Mouse (Mus musculus) liver, embryonic 16.5 days (tissue): ENCODE measurements around the gene Dspp. TPM values are rescaled to one million over a fixed set of nuclear protein-coding genes. Genes with fewer than 3 reads are reported as not detected.

Source experiments
- ATAC-seq: fragments of 200-750 bp; cut with Nextera tagmentation; 2 replicates; pipeline ENCODE4 v1.8.0; 2017; ENCODE audit warnings: low read depth, mild to moderate bottlenecking, moderate number of reproducible peaks, moderate library complexity
- H3K27ac ChIP-seq: fragments of 300-500 bp; sonication (generic); 2 replicates; pipeline ENCODE4 v1.5.1; 2014; ENCODE audit warnings: mild to moderate bottlenecking, low read length
- H3K27me3 ChIP-seq: fragments of 300-500 bp; sonication (generic); 2 replicates; pipeline ENCODE4 v1.6.1; 2014; ENCODE audit warnings: low read depth, low read length, mixed read lengths; ENCODE audit not compliant: control insufficient read depth, insufficient read depth
- H3K36me3 ChIP-seq: fragments of 300-500 bp; sonication (generic); 2 replicates; pipeline ENCODE4 v1.6.1; 2014; ENCODE audit warnings: mild to moderate bottlenecking; ENCODE audit not compliant: control insufficient read depth, insufficient read depth
- H3K4me1 ChIP-seq: fragments of 300-500 bp; sonication (generic); 2 replicates; pipeline ENCODE4 v1.6.1; 2014; ENCODE audit warnings: low read depth, low read length, mixed read lengths; ENCODE audit not compliant: control insufficient read depth
- H3K4me2 ChIP-seq: fragments of 300-500 bp; sonication (generic); 2 replicates; pipeline ENCODE4 v1.6.1; 2014; ENCODE audit warnings: low read depth, low read length, mixed read lengths
- H3K4me3 ChIP-seq: fragments of 300-500 bp; sonication (generic); 2 replicates; pipeline ENCODE4 v1.5.1; 2014; ENCODE audit warnings: low read depth, mild to moderate bottlenecking, low read length
- H3K9ac ChIP-seq: fragments of 300-500 bp; sonication (generic); 2 replicates; pipeline ENCODE4 v1.6.1; 2014; ENCODE audit warnings: low read depth, low read length
- H3K9me3 ChIP-seq: fragments of 300-500 bp; sonication (generic); replicated peaks from 2 replicates; pipeline ENCODE4 v1.6.1; 2016; ENCODE audit warnings: low read length; ENCODE audit not compliant: control insufficient read depth
- WGBS: fragments of 180-500 bp; shearing (Covaris S2); extraction: QIAGEN DNeasy Blood & Tissue Kit; methylation state at CpG from one replicate; pipeline ENCODE4 v1.1.7; 2014; ENCODE audit not compliant: insufficient replicate concordance; 5-methylcytosine and 5-hydroxymethylcytosine counted together
- polyA plus RNA-seq: library from polyadenylated mRNA; unstranded; fragments of >200 nt; fragmentation: Nextera tagmentation; extraction: Ambion mirVana; gene quantifications from 2 replicates; pipeline ENCODE4 v1.2.1, GENCODE M21; 2015

Dspp gene
- polyA plus RNA-seq, 1 experiment from 2014 or later, result not detected

GRCm38 (mm10) chr5:104163536-104163935 is 7.0 kb upstream of the Dspp start:
- 66% methylated on average over 4 of the region's 4 CpGs for WGBS
- Histone ChIP-seq H3K27ac (no peak overlapping the region), H3K9me3 (no peaks in the 10 kb centered on the region), H3K4me3 (no peak overlapping the region), H3K9ac (no peak overlapping the region), H3K27me3 (no peaks in the 10 kb centered on the region), H3K4me1 (no peaks in the 10 kb centered on the region), H3K36me3 (no peaks in the 10 kb centered on the region), H3K4me2 (no peak overlapping the region)
- ATAC-seq, result no peak

GRCm38 (mm10) chr5:104173094-104173493 is 2.6 kb downstream of the Dspp start:
- H3K4me3 ChIP-seq, result no peak overlapping the region
- H3K27ac ChIP-seq, result no peak overlapping the region
- H3K4me2 ChIP-seq, result no peak overlapping the region
- no peaks in the 10 kb centered on the region for H3K9me3 ChIP-seq
- H3K36me3 ChIP-seq, result no peaks in the 10 kb centered on the region
- H3K9ac ChIP-seq, result no peak overlapping the region
- ATAC-seq, result no peak
- no peaks in the 10 kb centered on the region for H3K27me3 ChIP-seq
- H3K4me1 ChIP-seq, result no peaks in the 10 kb centered on the region
- 61% methylated on average over 6 of the region's 6 CpGs for WGBS

- WGBS, result 54% methylated on average over 1 of the region's 1 CpGs
- Histone ChIP-seq H3K27me3 (no peaks in the 10 kb centered on the region), H3K4me1 (no peaks in the 10 kb centered on the region), H3K4me3 (no peak overlapping the region), H3K36me3 (no peaks in the 10 kb centered on the region), H3K9ac (no peak overlapping the region), H3K27ac (no peak overlapping the region), H3K9me3 (no peaks in the 10 kb centered on the region), H3K4me2 (no peak overlapping the region)
- no peak for ATAC-seq
Observed at GRCm38 (mm10) chr5:104183743-104184142, 13.2 kb downstream of the Dspp start.

GRCm38 (mm10) chr5:104187281-104187680 is 16.8 kb downstream of the Dspp start:
- H3K27ac ChIP-seq, result no peak overlapping the region
- H3K4me1 ChIP-seq, result no peaks in the 10 kb centered on the region
- H3K27me3 ChIP-seq, result no peaks in the 10 kb centered on the region
- no peak overlapping the region for H3K4me3 ChIP-seq
- 63% methylated on average over 3 of the region's 3 CpGs for WGBS
- no peak for ATAC-seq
- H3K4me2 ChIP-seq, result no peak overlapping the region
- H3K9me3 ChIP-seq, result no peaks in the 10 kb centered on the region
- H3K9ac ChIP-seq, result no peak overlapping the region
- H3K36me3 ChIP-seq, result no peaks in the 10 kb centered on the region

- no peaks in the 10 kb centered on the region for H3K4me1 ChIP-seq
- no peaks in the 10 kb centered on the region for H3K27me3 ChIP-seq
- H3K9ac ChIP-seq, result no peak overlapping the region
- H3K9me3 ChIP-seq, result no peaks in the 10 kb centered on the region; the same call in 1 of the 2 replicates
- H3K4me3 ChIP-seq, result no peak overlapping the region
- no peak for ATAC-seq
- no peaks in the 10 kb centered on the region for H3K36me3 ChIP-seq
- no peak overlapping the region for H3K27ac ChIP-seq
- 83% methylated on average over 1 of the region's 1 CpGs for WGBS
- H3K4me2 ChIP-seq, result no peak overlapping the region
Observed at GRCm38 (mm10) chr5:104195086-104195485, 24.6 kb downstream of the Dspp start.

- H3K4me1 ChIP-seq, result no peaks in the 10 kb centered on the region
- no peaks in the 10 kb centered on the region for H3K9me3 ChIP-seq
- WGBS, result 71% methylated on average over 12 of the region's 12 CpGs
- no peak overlapping the region for H3K4me3 ChIP-seq
- no peak overlapping the region for H3K4me2 ChIP-seq
- no peaks in the 10 kb centered on the region for H3K36me3 ChIP-seq
- no peak overlapping the region for H3K9ac ChIP-seq
- no peak for ATAC-seq
- H3K27me3 ChIP-seq, result no peaks in the 10 kb centered on the region
- no peak overlapping the region for H3K27ac ChIP-seq
Observed at GRCm38 (mm10) chr5:104201153-104201950, 30.8 kb downstream of the Dspp start.

GRCm38 (mm10) chr5:104202351-104202750 is 31.8 kb downstream of the Dspp start, which contains the start of gene Dmp1:
Dmp1 (plus strand) TSS chr5:104202613.
- no peak for ATAC-seq
- no peaks in the 10 kb centered on the region for H3K4me1 ChIP-seq
- no peaks in the 10 kb centered on the region for H3K36me3 ChIP-seq
- no peak within 1 kb of the TSS for H3K9ac ChIP-seq
- WGBS, result 39% methylated on average over 5 of the region's 5 CpGs
- no peak within 1 kb of the TSS for H3K4me3 ChIP-seq
- H3K27me3 ChIP-seq, result no peaks in the 10 kb centered on the region
- H3K4me2 ChIP-seq, result no peak within 1 kb of the TSS
- no peak within 1 kb of the TSS for H3K27ac ChIP-seq
- H3K9me3 ChIP-seq, result no peaks in the 10 kb centered on the region

- no peaks in the 10 kb centered on the region for H3K27me3 ChIP-seq
- no peaks in the 10 kb centered on the region for H3K9me3 ChIP-seq
- no peaks in the 10 kb centered on the region for H3K36me3 ChIP-seq
- H3K9ac ChIP-seq, result no peak overlapping the region
- no peak overlapping the region for H3K27ac ChIP-seq
- no peak for ATAC-seq
- WGBS, result 71% methylated on average over 11 of the region's 11 CpGs
- H3K4me3 ChIP-seq, result no peak overlapping the region
- H3K4me2 ChIP-seq, result no peak overlapping the region
- H3K4me1 ChIP-seq, result no peaks in the 10 kb centered on the region
Observed at GRCm38 (mm10) chr5:104212531-104212930, 42.0 kb downstream of the Dspp start.

GRCm38 (mm10) chr5:104218926-104219325 is 48.4 kb downstream of the Dspp start:
- Histone ChIP-seq H3K4me2 (no peak overlapping the region), H3K9ac (no peak overlapping the region), H3K27me3 (no peaks in the 10 kb centered on the region), H3K27ac (no peak overlapping the region), H3K36me3 (no peaks in the 10 kb centered on the region), H3K4me1 (no peaks in the 10 kb centered on the region), H3K9me3 (no peaks in the 10 kb centered on the region), H3K4me3 (no peak overlapping the region)
- 23% methylated on average over 5 of the region's 5 CpGs for WGBS
- ATAC-seq, result no peak
